Mouse (Mus musculus): ENCODE measurements at regions not wholly inside any gene's neighbourhood (a gene's known extent, or its start where the extent isn't known, plus 50 kb on each side); places are given as distances from the start of the nearest gene placed in this dataset.

DNA sequence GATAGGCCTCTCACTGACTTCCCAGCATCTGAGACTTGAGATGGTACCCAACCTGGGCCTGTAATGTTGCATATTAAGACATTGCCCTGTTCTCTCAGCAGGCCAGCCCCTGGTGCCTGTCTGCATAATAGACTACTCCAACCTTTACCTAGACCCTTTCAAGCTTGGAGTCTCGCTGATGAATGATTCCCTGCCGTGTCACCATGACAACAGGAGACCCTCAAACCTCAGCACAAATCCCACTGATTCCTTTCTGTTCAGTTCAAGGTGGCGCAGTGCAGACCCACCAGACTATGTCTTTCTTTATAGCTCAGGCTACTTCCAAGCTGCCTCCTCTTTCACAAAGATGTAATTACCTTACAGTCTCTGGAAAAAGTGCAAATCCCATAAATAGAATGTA, 172.0 kb downstream of the Dcdc2c start:
- DNase-seq (ENCODE audit: low spot score in 2 of 2), result no peak

DNA sequence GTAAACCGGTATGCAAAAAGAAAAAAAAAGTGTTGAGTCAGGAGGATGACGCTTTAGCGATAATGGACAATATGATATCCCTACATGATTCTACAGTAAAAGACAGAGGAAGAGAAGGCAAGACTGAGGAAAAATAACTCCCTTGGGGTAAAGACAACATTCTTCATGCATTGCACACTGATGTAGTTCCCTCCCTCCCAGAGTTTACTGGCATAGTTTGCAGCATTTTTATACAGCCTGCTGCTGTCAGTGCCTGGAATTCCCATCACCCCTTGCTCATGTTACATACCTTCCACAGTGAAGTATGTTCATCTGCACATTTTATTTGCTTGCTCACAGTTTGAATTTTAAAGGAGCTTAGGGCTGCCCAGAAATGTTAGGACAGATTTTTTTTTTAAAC, 174.2 kb downstream of the Dcdc2c start:
- DNase-seq (ENCODE audit: low spot score in 2 of 2), result no peak

DNA sequence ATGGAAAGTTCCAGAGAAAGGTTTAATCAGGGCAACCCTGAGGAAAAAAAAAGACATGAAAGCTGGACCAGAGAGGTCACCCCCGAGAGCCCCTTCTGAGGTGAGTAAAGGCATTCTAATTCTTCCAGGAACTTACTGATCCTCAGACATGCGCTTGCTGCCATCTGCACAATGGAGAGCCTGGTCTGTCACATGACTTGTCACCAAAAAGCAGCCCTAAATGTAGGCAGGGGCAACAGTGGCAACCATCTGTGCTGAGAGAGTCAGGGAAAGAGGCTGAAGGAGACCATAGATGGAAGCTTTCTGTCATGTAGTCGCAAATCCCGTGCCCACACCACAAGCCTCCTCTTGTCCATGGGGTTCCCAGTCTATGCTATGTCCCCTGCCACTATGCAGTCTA, 174.8 kb downstream of the Dcdc2c start:
- DNase-seq (ENCODE audit: low spot score in 2 of 2), result no peak

DNA sequence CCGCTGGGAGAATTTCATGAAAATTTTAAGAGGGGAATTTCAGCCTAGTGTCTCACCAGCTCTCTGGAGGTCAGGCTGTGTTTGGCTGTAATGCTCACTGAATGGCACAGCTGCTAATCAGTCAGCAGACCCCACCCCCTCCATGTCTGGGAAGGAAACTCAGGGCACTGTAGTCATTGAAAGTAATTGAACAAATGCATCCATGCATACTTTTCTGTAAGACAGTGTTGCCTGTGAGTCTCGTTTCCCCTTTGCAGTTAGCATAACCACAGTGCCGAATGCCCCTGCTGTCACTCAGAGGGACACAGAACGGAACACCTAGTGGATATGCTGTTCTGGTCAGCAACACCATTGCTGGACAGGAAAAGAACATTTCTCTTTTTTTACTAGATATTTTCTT, 175.4 kb downstream of the Dcdc2c start:
- DNase-seq (ENCODE audit: low spot score in 2 of 2), result no peak

DNA sequence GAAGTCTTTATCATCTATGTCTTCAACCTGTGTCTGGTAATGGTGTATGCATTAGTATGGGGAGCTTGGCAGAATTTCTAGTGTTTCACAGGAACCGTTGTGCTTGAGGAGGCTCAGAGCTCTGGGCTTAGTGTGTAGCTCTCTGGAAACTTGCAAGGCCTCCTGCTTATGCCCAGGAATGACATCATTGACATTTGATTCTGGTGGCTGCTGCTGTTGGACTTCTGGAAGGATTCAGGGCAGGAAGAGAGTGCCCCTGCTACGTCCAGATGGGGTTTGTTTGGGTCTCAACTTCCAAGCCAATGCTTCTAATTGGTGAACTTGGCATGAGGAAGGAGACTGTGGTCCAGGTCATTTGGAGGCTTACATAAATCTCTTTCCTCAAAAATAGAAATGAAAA, 186.9 kb downstream of the Dcdc2c start:
- DNase-seq (ENCODE audit: low spot score in 2 of 2), result no peak

DNA sequence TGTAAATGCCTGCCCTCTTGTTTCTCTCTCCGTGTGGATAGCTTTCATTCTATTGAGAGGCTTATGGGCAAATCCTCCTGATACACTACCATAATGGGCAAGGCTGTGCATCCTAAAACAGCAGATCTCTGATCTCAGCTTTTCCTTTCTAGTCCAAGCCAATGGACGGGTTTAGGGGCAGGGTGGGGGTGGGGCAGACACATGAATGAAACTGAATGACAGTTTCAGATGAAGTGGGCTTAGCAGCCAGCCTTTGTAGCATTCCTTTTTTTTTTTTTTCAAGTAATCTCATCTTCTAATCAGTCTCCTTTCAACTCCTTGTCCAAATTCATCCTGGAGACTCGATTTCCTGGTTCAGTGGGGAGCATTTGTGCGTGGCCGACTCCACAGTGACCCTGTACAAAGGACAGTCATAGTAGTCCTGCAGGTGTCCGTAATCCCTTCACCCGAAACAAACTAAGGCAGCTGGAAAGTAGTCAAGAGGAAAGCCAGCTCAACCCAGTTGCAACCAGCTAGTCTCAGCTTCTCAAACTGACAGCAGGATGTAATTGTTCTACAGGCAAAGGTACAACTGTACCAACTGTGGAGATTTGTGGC, 193.4 kb downstream of the Dcdc2c start:
- DNase-seq (ENCODE audit: low spot score in 2 of 2), result no peak

DNA sequence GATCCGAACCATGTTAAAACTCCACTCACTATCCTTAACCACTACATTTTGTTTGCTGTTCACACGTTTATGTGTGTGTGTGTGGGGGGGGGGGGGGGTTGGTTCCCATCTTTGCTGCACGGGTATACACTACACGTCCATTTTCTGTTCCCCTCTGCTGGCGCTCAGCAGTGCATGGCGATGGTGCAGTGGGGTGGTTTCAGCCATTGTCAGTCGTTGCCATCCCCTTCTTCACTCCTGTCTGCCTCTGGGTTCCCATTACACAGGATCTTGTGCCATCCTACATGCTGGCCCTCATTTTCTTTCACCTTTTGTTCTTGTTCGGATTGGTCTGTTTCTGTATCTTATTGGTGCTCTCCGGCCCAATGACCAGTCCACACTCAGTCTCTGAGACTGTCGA, 194.4 kb downstream of the Dcdc2c start:
- no peak for DNase-seq (ENCODE audit: low spot score in 2 of 2)

DNA sequence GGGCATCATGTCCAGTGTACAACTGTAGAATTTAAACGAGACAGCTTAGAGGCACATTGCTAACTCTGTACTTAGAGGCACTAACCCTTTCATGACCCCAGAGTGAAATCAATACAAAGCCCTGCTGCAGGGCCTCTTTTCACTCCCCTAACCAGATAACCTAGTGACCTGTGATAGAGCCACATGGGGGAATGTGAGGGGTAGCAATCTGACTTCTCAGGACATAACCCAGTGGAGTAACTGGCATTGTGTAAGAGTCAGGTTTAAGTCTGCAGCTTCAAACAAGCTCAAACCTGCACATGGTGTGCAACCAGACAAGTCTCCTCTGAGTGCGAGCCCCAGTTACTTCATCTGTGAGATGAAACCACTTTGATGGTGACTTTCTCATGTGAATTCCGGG, 199.1 kb downstream of the Dcdc2c start:
- no peak for DNase-seq (ENCODE audit: low spot score in 2 of 2)

DNA sequence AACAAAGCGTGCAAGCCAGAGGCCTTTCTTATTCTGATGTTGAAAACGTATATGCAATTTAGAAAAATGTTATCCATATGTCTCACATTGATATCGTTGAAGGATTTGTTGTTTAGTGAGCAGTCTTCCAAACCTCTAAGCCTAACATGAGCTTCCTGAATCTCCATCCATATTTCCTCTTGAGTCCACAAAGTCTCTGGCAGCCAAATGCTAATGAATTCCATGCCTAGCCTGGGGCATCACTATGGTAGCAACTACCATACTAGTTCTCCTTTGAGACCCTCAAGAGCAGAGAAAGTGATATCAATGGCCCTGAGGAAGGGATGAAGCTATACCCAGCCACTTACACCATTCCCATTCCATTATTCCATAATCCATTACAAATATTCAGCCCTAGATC, 199.6 kb downstream of the Dcdc2c start:
- no peak for DNase-seq (ENCODE audit: low spot score in 2 of 2)

DNA sequence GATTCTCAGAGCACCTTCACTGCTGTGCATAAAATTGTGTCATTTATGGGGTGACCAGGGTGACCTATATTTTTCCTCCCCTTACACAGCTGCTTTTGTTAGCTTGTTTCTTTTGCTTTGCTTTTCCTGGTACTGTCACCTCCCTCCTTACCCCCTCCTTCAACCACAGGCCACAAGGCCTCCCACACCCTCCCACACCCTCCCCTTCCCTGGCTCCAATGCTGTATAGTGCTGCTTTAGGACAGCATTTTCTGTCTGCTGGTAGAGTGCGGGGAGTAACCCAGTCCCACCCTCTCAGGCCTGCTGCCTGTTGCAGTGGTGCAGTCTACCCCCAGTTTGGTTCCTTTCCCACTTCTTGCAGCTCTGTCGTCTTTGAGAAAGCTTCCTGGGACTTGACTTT, 209.5 kb downstream of the Dcdc2c start:
- DNase-seq (ENCODE audit: low spot score in 2 of 2), result no peak

DNA sequence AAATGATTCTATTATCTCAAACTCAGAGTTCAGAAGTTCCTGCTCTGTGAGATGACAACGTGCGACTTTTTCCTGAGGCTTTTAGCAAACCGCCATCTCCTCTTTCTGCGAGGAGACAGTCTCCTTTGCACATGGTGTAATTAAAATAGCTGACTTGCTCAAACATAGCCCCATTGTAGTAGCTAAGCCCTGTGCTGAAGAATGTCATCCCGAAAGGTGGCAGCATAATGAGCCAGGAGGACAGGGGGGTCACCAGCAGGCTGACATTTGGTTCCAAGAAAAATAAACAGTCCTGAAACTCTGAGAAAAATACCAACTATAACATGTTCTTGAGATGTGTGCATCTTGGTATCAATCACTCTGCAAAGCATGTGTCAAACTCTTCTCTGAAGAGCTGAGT, 219.6 kb downstream of the Dcdc2c start:
- no peak for DNase-seq (ENCODE audit: low spot score in 2 of 2)

DNA sequence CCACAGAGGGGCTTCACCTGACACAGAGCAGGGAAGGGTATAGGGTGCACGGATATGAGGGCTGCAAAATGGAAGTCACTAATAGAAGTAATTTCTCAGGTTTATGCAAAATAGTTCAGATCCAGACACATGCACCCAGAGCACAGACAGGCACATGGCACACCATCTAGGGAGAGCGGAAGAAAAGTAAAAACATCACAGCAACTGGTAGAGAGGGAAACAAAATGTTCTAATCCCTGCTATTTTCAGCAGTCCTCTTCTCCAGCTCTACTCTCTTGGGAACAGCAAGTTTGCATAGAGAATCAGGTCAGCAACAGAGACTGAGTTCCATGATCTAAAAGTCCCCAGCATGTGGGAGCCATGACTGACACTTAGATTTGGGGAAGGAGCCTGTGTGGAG, 220.4 kb downstream of the Dcdc2c start:
- DNase-seq (ENCODE audit: low spot score in 2 of 2), result peak; percentile 6 to 9

DNA sequence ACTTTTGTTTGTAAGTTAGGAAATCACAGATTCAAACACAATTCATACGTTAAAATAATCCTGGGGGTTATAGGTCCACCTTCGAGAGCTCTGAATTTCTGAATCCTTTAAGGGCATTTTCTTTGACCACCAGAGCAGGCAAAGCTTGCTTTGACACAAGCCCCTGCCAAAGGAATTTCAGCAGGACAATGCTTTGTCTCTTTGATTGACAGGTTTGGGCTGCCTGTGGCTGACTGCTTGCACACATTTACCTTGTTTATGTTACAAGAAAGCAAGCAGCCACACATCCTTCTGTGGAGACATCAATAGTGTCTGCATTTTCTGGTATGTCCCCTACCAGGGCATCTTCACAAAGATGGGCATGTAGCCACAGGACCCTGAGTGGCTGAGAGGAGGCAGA, 228.5 kb downstream of the Dcdc2c start:
- no peak for DNase-seq (ENCODE audit: low spot score in 2 of 2)

DNA sequence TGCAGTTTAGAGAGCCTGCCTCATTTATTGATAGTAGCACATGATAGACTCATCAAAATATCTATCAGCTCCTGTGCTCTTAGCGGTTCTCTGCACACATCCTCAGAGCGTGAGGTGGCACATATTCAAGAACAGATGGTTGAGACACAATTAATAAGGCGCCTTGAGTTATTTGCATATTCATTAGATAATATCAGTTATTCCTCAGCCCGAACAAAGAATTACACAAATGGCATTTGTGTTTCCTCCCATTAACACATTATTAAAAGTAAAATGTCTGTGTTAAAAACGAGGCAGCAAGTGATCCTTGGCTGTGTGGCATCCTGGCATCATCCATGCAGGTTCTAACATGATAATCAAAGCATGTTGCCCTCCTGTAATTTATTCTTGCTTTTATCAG, 243.0 kb downstream of the Dcdc2c start:
- DNase-seq (ENCODE audit: low spot score in 2 of 2), result no peak

DNA sequence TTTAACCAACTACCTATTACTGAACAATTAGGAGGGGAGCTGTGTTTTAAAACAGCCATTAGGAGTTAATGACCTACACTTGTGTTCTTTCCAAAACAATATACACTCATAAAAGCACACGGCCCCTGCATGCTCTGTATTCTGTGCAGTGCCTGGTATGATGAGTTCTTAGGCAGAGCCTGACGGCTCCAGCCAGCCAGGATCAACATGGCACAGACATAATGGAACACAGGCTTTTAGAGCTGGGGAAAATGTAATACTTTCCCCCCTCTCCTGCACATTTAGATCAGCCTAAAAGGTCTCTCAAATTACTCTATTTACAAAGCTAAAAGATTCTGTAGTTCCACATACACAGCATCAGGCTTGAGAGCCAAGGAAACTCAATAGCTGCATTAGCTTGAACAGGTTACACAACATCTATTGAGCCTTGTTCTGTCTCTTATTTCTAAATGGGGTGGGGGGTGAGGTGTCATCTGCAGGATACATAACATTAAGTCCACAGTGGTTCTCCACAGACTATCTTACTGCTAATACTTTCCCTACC, 250.1 kb downstream of the Dcdc2c start:
- DNase-seq (ENCODE audit: low spot score in 2 of 2), result no peak

DNA sequence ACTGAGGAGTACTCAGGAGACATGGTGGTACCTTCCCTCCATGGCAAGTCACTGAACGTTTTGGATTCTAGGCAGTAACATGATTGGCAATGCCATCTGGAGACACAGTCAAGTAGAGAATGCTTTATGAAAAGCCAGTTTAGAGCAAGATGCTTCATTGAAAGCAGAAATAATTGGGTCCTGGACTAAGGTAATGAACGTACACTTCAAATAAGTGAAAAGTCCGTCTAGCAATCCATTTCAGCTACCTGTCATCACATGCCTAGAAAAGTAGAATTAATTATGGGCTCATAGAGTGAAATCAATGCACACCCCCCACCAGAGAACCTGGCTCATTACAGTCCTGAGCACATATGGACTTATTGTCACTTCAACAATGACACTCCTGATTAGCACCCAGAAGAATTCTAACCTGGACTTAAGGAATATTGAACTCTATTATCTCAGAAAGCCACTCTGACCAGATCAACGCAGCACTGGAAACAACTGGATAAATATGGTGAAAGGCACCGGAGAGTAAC, 263.8 kb downstream of the Dcdc2c start:
- DNase-seq (ENCODE audit: low spot score in 2 of 2), result no peak

DNA sequence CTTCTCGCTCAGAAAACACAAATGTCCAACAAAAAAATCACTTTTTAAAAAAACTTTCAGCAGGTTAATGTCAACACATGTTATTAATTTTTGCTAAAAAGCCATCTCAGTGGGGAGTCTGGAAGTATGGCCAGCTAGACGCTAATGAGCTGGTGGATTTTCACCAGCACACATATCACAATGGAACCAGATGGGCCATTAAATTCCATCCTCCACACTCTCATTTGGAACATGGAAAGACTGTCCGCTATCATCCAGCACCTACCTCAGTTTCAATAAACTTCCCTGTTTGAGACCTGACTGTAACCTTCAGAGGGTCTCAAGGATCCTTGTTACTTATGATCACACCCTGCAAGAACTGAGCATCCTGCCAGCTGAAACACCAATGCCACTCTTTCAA, 296.7 kb downstream of the Dcdc2c start:
- no peak for DNase-seq (ENCODE audit: low spot score in 2 of 2)

DNA sequence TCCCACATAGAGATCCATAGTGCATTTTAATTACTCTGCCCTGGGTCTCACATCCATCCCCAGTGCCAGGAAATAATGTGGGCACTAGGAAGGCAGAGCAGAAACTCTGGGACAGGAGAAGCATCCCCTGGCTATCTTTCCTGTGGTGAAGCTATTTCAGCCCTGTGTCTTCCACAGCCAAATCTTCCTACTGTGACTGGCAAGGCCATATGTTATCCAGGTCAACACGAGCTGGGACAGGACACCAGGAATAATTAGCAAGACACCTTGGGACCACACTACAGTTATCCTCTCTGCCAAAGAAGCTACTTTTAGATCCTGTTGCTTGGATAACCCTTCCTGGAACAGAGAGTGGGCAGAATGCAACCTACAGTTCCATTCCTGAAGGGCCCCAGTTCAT, 301.7 kb downstream of the Dcdc2c start:
- DNase-seq (ENCODE audit: low spot score in 2 of 2), result no peak

DNA sequence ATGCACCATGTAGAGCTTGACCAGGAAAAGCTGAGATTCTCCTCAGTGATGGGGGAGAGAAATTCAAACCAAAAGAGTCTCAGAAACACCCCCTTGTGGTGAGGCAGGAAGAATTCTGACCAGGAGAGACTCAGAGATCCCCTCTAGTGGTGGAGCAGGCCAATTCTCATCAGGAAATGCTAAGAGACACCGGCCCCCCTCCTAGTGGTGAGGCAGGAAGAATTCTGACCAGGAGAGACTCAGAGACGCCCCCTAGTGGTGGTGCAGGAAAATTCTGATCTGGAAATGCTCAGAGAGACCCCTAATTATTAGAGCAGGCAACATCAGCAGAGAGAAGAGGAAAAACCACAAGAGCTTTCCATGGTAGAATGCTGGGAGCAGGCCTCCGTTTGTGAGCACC, 303.4 kb downstream of the Dcdc2c start:
- DNase-seq (ENCODE audit: low spot score in 2 of 2), result peak in 1 of 2 experiments; percentile 61

DNA sequence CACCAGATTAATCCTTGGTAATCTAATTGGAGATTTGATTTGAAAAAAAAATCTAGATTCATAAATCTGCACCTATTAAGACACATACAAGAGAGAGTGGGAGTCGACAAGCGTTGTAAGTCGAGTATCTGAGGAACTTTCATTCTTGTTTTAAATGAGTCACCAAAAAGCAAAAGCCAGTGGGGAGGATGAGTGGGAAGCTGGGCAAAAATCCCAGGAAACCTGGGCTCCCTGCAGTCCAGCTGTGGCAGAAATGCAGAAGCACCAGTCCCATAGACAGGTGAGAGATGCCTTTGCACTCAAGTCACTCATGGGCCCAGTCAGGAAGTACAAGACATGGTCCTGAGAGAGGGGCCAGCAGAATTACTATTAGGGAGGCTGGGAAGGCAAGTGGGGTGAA, 303.9 kb downstream of the Dcdc2c start:
- DNase-seq (ENCODE audit: low spot score in 2 of 2), result peak; percentile 25 to 35

DNA sequence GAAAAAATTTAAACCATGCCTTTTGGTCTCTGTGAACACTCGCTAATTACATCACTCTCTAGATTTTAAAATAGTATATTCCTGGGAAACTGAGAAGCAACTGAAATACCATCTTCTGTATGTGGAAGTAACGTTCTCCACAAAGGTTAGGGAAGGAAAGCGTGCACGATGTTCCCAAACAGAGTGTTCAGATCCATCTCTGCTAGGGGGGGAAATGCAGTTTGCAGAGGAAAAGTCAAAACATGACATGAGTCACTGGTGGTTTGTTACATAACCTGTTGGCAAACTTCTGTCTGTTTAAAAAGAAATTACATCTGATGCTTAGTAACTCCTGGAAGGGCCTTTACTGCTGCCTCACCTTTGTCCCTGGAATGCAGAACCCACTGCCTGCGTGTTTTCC, 314.2 kb downstream of the Dcdc2c start:
- DNase-seq (ENCODE audit: low spot score in 2 of 2), result peak; percentile 41 to 43

DNA sequence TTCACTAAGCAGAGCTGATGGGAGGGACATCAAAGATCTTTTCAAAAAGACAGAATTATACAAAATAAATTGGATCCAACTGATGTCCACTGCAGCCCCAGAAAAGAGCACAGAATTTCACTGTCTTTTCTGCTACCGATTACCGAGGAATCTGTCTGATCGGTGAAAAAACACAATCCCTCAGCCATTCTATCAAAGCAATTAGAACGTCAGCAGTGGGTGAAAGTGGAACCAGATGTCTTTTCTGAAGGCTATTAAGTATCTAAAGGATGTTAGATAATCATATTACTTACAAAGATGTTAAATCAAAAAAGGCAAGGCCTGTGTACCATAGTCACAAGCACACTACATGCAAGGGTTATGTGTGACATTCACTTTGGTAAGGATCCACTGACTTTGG, 315.2 kb downstream of the Dcdc2c start:
- DNase-seq (ENCODE audit: low spot score in 2 of 2), result no peak

DNA sequence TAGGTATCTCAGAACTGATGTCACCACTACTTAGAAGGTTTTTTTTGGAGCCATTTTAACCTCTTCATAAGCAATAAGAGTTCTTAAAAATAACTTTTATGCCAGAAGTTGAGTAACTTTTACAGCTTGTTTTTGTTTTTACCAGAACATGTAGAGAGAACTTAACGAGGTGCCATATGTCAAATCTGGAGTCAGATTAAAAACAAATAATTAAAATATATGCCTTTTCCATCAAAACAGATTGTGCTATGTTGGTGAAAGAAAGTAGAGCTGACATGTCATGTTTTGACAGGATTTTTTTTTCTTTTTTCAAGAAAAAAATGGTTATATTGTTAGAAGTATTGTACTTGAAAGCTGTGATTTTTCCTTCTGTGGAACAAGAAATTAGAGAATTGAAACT, 349.4 kb downstream of the Dcdc2c start:
- no peak for DNase-seq (ENCODE audit: low spot score in 2 of 2)

DNA sequence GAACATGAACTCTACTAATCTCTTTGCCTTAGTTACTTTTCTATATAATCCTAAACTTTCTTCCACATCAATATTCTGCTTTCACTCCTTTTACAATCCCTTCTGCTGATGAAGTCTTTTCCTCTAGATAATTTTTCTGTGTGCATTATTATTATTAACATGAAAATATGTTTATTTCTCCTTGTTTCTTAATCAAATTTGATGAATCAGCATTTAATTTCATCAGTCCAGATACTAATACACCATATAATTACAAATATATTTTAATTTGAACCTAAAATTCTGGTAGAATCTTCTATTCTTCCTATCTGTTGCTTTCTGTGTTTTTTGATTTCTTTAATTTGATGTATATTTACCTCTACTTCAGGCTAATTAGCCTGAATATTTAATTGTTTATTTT, 365.5 kb downstream of the Dcdc2c start:
- DNase-seq (ENCODE audit: low spot score in 2 of 2), result no peak
